Mouse (Mus musculus): Measurements from ENCODE around the gene Krtap19-5. TPM values are rescaled to one million over a fixed set of nuclear protein-coding genes. Genes with fewer than 3 reads are reported as not detected.

Gene Krtap19-5
- total RNA-seq (2021): not detected in 2 replicates
- long read RNA-seq, experiment 1: 0 reads
- long read RNA-seq, experiment 2: 0 reads

GRCm38 (mm10) chr16:88896357-88896756 is at the start of gene Krtap19-5:
TSS of gene Krtap19-5 (minus strand) at chr16:88896457.
- DNase-seq: no peak

DNA sequence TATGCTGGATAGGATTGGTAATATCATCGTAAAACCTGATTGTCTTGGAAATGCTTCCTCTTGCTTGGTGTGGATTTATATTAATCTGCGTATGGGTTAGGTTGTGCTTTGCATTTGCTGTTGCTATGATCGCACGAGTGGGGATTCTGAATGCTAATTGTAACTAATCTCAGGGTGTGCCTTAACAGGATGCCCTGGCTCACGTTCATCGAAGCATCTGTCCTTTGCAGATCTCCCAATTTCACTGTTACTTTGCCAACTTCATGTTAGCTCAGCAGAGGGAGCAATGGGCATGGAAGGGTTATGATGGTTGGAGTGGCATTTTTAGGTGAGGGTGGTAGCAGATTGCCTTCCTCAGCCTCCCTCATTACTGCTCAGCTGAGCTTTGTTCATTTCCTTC is 44.8 kb upstream of the Krtap19-5 start:
- DNase-seq: no peak

DNA sequence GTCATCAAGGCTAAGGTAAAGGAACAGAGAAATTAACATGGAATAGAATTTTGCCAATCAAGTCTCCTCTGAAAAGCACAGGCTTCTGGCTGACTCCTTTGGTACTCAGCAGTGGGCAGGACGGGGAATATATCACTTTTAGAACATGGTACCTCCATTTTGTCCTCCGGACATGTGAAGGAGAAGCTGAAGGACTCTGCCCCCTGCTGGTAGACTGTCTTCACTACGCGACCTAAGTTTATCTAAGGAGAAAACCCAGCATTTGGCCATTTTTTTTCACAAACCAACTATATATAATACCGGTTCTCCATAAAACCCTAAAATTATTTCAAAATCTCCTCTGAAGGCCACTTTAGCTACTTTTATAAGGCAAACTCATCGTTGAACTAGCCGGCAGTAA is 42.0 kb upstream of the Krtap19-5 start:
- DNase-seq: peak; percentile 5

GRCm38 (mm10) chr16:88932165-88932564 is 35.9 kb upstream of the Krtap19-5 start, which contains the start of gene Krtap19-9b:
TSS of gene Krtap19-9b (minus strand) at chr16:88932265.
- no peak for DNase-seq

- DNase-seq: no peak
These were observed 9.4 kb downstream of the Krtap19-5 start for GRCm38 (mm10) chr16:88886870-88887269.

GRCm38 (mm10) chr16:88884989-88885388 is 11.3 kb downstream of the Krtap19-5 start, which contains the start of gene Krtap19-4:
TSS of gene Krtap19-4 (minus strand) at chr16:88885089.
- DNase-seq: no peak

DNA sequence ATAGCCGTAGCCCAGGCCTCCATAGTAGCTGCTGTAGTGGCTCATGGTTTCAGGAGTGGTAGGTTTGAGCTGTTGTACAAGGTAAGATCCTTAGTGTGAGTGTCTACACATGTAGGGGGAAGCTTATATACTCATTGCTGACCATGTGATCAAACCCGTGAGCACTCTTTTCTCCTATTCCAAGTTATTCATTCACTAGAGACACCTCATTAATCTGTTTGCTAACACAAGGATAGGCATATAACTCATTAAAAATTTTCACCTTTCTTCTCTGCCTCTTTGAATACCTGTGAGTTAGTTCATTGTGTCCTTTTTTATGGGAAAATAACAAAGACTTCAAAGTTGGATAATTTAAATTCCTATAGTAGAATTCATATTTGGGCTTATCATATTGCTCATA is 18.3 kb downstream of the Krtap19-5 start, which contains the start of gene Krtap19-3:
Gene Krtap19-3 (minus strand): TSS at position 101 of the 400 bp plus-strand sequence.
- no peak for DNase-seq

DNA sequence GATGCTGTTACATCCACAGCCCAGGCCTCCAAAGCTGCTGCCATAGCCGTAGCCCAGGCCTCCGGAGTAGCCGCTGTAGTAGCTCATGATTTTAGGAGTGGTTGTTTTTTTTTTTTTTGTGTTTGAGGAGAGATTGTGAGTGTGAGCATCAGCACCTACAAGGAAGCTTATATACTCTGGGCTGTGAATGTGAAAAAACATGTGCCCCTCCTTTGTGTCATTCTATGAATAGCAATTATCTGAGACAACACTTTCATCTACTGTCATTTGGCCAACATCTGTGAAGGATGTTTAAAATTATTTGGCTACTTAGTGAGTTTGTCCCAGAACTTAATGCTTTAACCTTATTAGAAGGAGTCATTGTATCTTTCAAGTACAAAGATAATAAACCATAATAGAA is 22.1 kb downstream of the Krtap19-5 start, which contains the start of gene Krtap19-2:
Gene Krtap19-2 (minus strand): TSS at position 101 of the 400 bp plus-strand sequence.
- no peak for DNase-seq

DNA sequence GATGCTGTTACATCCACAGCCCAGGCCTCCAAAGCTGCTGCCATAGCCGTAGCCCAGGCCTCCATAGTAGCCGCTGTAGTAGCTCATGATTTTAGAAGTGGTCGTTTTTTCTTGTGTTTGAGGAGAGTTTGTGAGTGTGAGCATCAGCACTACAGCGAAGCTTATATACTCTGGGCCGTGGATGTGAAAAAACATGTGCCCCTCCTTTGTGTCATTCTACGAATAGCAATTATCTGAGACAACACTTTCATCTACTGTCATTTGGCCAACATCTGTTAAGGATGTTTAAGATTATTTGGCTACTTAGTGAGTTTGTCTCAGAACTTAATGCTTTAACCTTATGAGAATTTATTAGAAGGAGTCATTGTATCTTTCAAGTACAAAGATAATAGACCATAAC is 26.9 kb downstream of the Krtap19-5 start, which contains the start of gene Krtap19-1:
Gene Krtap19-1 (minus strand): TSS at position 101 of the 400 bp plus-strand sequence.
- DNase-seq: no peak

- no peak for DNase-seq
These were observed 31.3 kb downstream of the Krtap19-5 start for GRCm38 (mm10) chr16:88864887-88865407.

DNA sequence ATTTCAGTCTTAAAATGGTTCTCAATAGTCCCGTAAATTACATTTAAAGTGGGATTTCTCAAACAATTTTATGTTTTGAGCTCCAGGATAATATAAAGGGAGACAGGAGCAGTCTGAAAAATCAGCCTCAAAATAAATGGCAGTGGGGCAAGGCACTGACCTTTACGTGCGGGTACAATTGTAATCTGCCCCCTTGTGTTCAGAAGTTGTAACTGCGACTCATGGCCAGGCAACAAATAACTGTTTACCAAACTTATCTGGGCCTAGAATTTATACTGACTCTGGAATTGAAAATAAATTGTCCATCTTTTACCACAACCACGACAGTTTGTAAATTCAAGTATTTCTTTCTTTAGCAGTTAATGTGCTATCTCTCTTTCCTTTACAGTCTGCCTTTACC is 44.8 kb downstream of the Krtap19-5 start:
- DNase-seq: peak; percentile 13

DNA sequence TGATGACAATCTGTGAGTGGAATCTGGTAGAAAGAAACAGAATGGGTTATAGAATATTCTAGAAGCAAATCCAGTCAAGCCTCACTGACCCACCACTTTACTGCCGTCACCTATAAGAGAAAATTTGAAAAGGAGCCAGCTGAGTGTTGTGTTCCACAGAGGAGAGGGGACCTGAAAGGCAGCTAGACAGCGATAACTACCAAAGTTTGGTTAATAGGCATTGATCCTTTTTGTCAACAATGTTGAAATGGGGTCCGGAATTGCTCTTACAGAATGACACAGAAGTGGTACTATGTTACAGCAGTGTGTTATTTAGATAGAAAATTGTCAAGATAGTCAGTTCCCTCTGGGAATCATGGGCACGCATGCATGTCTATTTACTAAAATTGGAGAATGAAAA is 47.7 kb downstream of the Krtap19-5 start:
- DNase-seq: no peak

GRCm38 (mm10) chr16:88847363-88847762 is 48.9 kb downstream of the Krtap19-5 start:
- DNase-seq: no peak

Other genes starting within 250 kb of the Krtap19-5 start
- not detected in 2 replicates for gene Krtap26-1, start 248.7 kb downstream of the Krtap19-5 start, total RNA-seq (2021)
- not detected in 2 replicates for gene Krtap27-1, start 224.8 kb downstream of the Krtap19-5 start, total RNA-seq (2021)
- not detected in 2 replicates for gene 2310061N02Rik, start 188.5 kb downstream of the Krtap19-5 start, total RNA-seq (2021)
- not detected in 2 replicates for gene Krtap13-1, start 167.6 kb downstream of the Krtap19-5 start, total RNA-seq (2021)
- gene Krtap13, start 144.8 kb downstream of the Krtap19-5 start, total RNA-seq (2021): not detected in 2 replicates
- not detected in 2 replicates for gene 2310034C09Rik, start 137.6 kb downstream of the Krtap19-5 start, total RNA-seq (2021)
- not detected in 2 replicates for gene 2310057N15Rik, start 122.3 kb downstream of the Krtap19-5 start, total RNA-seq (2021)
- gene Gm5965, start 118.6 kb downstream of the Krtap19-5 start, total RNA-seq (2021): not detected in 2 replicates
- not detected in 2 replicates for gene Gm20741, start 84.2 kb downstream of the Krtap19-5 start, total RNA-seq (2021)
- gene Krtap15, start 76.2 kb downstream of the Krtap19-5 start, total RNA-seq (2021): not detected in 2 replicates
- not detected in 2 replicates for gene Krtap14, start 70.3 kb downstream of the Krtap19-5 start, total RNA-seq (2021)
- not detected in 2 replicates for gene Krtap19-1, start 27.0 kb downstream of the Krtap19-5 start, total RNA-seq (2021)
- gene Krtap19-2, start 22.2 kb downstream of the Krtap19-5 start, total RNA-seq (2021): not detected in 2 replicates
- not detected in 2 replicates for gene Krtap19-3, start 18.4 kb downstream of the Krtap19-5 start, total RNA-seq (2021)
- not detected in 2 replicates for gene Krtap19-4, start 11.4 kb downstream of the Krtap19-5 start, total RNA-seq (2021)
- not detected in 2 replicates for gene Krtap19-9b, start 35.8 kb upstream of the Krtap19-5 start, total RNA-seq (2021)
- gene Krtap16-3, start 66.4 kb upstream of the Krtap19-5 start, total RNA-seq (2021): not detected in 2 replicates
- gene Krtap22-2, start 114.3 kb upstream of the Krtap19-5 start, total RNA-seq (2021): not detected in 2 replicates
- gene Gm10229, start 118.8 kb upstream of the Krtap19-5 start, total RNA-seq (2021): not detected in 2 replicates
- gene Krtap6-1, start 135.2 kb upstream of the Krtap19-5 start, total RNA-seq (2021): not detected in 2 replicates
- not detected in 2 replicates for gene Gm10228, start 145.0 kb upstream of the Krtap19-5 start, total RNA-seq (2021)
- not detected in 2 replicates for gene Krtap6-5, start 151.4 kb upstream of the Krtap19-5 start, total RNA-seq (2021)
- not detected in 2 replicates for gene 1110025L11Rik, start 167.5 kb upstream of the Krtap19-5 start, total RNA-seq (2021)
- not detected in 2 replicates for gene Krtap6-3, start 187.6 kb upstream of the Krtap19-5 start, total RNA-seq (2021)
- not detected in 2 replicates for gene Gm6358, start 244.4 kb upstream of the Krtap19-5 start, total RNA-seq (2021)